Mouse (Mus musculus) liver, postnatal 0 days (tissue): ENCODE data around the gene Stbd1. TPM values are rescaled to one million over a fixed set of nuclear protein-coding genes. Genes with fewer than 3 reads are reported as not detected.

Source experiments
- ATAC-seq: fragments of 200-750 bp; cut with Nextera tagmentation; 2 replicates; pipeline ENCODE4 v1.8.0; 2017; ENCODE audit warnings: mild to moderate bottlenecking, moderate library complexity
- DNase-seq: peaks from one replicate; pipeline ENCODE4 v3.0.0-alpha.2; 2016
- H3K27ac ChIP-seq: fragments of 300-500 bp; sonication (generic); 2 replicates; pipeline ENCODE4 v1.5.1; 2014; ENCODE audit warnings: antibody characterized with exemption, moderate library complexity, mild to moderate bottlenecking, low read depth
- H3K27me3 ChIP-seq: fragments of 300-500 bp; sonication (generic); 2 replicates; pipeline ENCODE4 v1.6.1; 2014; ENCODE audit warnings: low read length, control low read depth, mixed read lengths; ENCODE audit not compliant: insufficient read depth
- H3K36me3 ChIP-seq: fragments of 300-500 bp; sonication (generic); replicated peaks from 2 replicates; pipeline ENCODE4 v1.6.1; 2014; ENCODE audit warnings: mild to moderate bottlenecking, control low read depth, low read length, moderate library complexity, mixed read lengths; ENCODE audit not compliant: insufficient read depth
- H3K4me1 ChIP-seq: fragments of 300-500 bp; sonication (generic); 2 replicates; pipeline ENCODE4 v1.6.1; 2014; ENCODE audit warnings: antibody characterized with exemption, mild to moderate bottlenecking, control low read depth; ENCODE audit not compliant: insufficient read depth
- H3K4me2 ChIP-seq: fragments of 300-500 bp; sonication (generic); 2 replicates; pipeline ENCODE4 v1.6.1; 2014; ENCODE audit warnings: low read depth, mild to moderate bottlenecking, low read length, moderate library complexity, mixed read lengths
- H3K4me3 ChIP-seq: fragments of 300-500 bp; sonication (generic); 2 replicates; pipeline ENCODE4 v1.5.1; 2014; ENCODE audit warnings: low read depth, low read length
- H3K9ac ChIP-seq: fragments of 300-500 bp; sonication (generic); replicated peaks from 2 replicates; pipeline ENCODE4 v1.6.1; 2014; ENCODE audit warnings: mild to moderate bottlenecking, moderate library complexity
- H3K9me3 ChIP-seq: fragments of 300-500 bp; sonication (generic); 2 replicates; pipeline ENCODE4 v1.6.1; 2016; ENCODE audit warnings: mild to moderate bottlenecking, control low read depth, low read length, mixed read lengths
- CTCF ChIP-seq: sonication (generic); IDR thresholded peaks from 2 replicates; pipeline ENCODE4 v1.5.1; 2016; ENCODE audit warnings: antibody characterized with exemption, low read depth
- EP300 ChIP-seq: IDR thresholded peaks from 2 replicates; pipeline ENCODE4 v1.6.1; 2016; ENCODE audit warnings: antibody characterized with exemption, low read depth, mild to moderate bottlenecking
- WGBS: fragments of 180-500 bp; shearing (Covaris S2); extraction: QIAGEN DNeasy Blood & Tissue Kit; methylation state at CpG from one replicate; pipeline ENCODE4 v1.1.7; 2014; ENCODE audit not compliant: insufficient replicate concordance; 5-methylcytosine and 5-hydroxymethylcytosine counted together
- polyA plus RNA-seq: library from polyadenylated mRNA; unstranded; fragments of >200 nt; fragmentation: Nextera tagmentation; extraction: Ambion mirVana; gene quantifications from 2 replicates; pipeline ENCODE4 v1.2.1, GENCODE M21; 2015

The Stbd1 gene
- polyA plus RNA-seq = 41.1 and 45.7 TPM in 2 replicates

GRCm38 (mm10) chr5:92602691-92603690 is at the start of gene Stbd1:
TSS of gene Stbd1 (plus strand) at chr5:92603041.
- peaks cover 8% of the 10 kb centered on the region for H3K4me1 ChIP-seq
- peak within 1 kb of the TSS; percentile 56 for H3K4me3 ChIP-seq
- peak; percentile 75 for DNase-seq
- ATAC-seq = peak; percentile 81
- no peaks in the 10 kb centered on the region for H3K9me3 ChIP-seq
- H3K36me3 ChIP-seq = no peaks in the 10 kb centered on the region
- no peak for TF ChIP-seq CTCF
- no peak for TF ChIP-seq EP300
- H3K4me2 ChIP-seq = peak within 1 kb of the TSS; percentile 83
- peak within 1 kb of the TSS; percentile 75 for H3K9ac ChIP-seq
- H3K27ac ChIP-seq = peak within 1 kb of the TSS; percentile 63
- under 1% methylated on average over 64 of the region's 69 CpGs for WGBS
- 0 out of 2 replicates have a peak, but pooled peaks cover 2% of the 10 kb centered on the region for H3K27me3 ChIP-seq

- no peak overlapping the region for H3K9ac ChIP-seq
- ATAC-seq (no peak), DNase-seq (peak; percentile 28)
- TF ChIP-seq CTCF = peak; percentile 56
- no peak for TF ChIP-seq EP300
- WGBS = 61% methylated on average over 3 of the region's 3 CpGs
- no peaks in the 10 kb centered on the region for H3K27me3 ChIP-seq
- no peak overlapping the region for H3K4me3 ChIP-seq
- no peaks in the 10 kb centered on the region for H3K36me3 ChIP-seq
- H3K4me1 ChIP-seq = no peaks in the 10 kb centered on the region
- no peak overlapping the region for H3K4me2 ChIP-seq
- H3K9me3 ChIP-seq = peaks cover 3% of the 10 kb centered on the region; the same call in 1 of the 2 replicates
- no peak overlapping the region for H3K27ac ChIP-seq
Measured at GRCm38 (mm10) chr5:92553939-92554338, 48.9 kb upstream of the Stbd1 start.

- no peak for DNase-seq
- no peak overlapping the region for H3K9ac ChIP-seq
- H3K4me1 ChIP-seq = no peaks in the 10 kb centered on the region
- H3K4me3 ChIP-seq = no peak overlapping the region
- H3K9me3 ChIP-seq = peaks cover 3% of the 10 kb centered on the region; the same call in 1 of the 2 replicates
- no peak for ATAC-seq
- no peak overlapping the region for H3K27ac ChIP-seq
- H3K27me3 ChIP-seq = no peaks in the 10 kb centered on the region
- no peaks in the 10 kb centered on the region for H3K36me3 ChIP-seq
- TF ChIP-seq CTCF (no peak), EP300 (no peak)
- H3K4me2 ChIP-seq = no peak overlapping the region
- 80% methylated on average over 4 of the region's 4 CpGs for WGBS
Measured at GRCm38 (mm10) chr5:92554443-92554842, 48.4 kb upstream of the Stbd1 start.

GRCm38 (mm10) chr5:92554891-92555511 is 47.8 kb upstream of the Stbd1 start, which contains the start of gene Fam47e:
TSS of gene Fam47e (plus strand) at chr5:92555069.
- no peaks in the 10 kb centered on the region for H3K27me3 ChIP-seq

GRCm38 (mm10) chr5:92555905-92556304 is 46.9 kb upstream of the Stbd1 start:
- H3K27me3 ChIP-seq = no peaks in the 10 kb centered on the region
- H3K9ac ChIP-seq = no peak overlapping the region
- H3K4me3 ChIP-seq = no peak overlapping the region
- WGBS = 82% methylated on average over 1 of the region's 1 CpGs
- DNase-seq = no peak
- no peak overlapping the region for H3K27ac ChIP-seq
- no peak for ATAC-seq
- peaks cover 3% of the 10 kb centered on the region; the same call in 1 of the 2 replicates for H3K9me3 ChIP-seq
- no peaks in the 10 kb centered on the region for H3K4me1 ChIP-seq
- TF ChIP-seq CTCF = no peak
- TF ChIP-seq EP300 = no peak
- no peaks in the 10 kb centered on the region for H3K36me3 ChIP-seq
- H3K4me2 ChIP-seq = no peak overlapping the region

More at GRCm38 (mm10) chr5:92554891-92555511, 47.8 kb upstream of the Stbd1 start, which contains the start of gene Fam47e:
- DNase-seq (no peak), ATAC-seq (no peak)
- Histone ChIP-seq H3K27ac (no peak within 1 kb of the TSS), H3K4me1 (no peaks in the 10 kb centered on the region), H3K36me3 (no peaks in the 10 kb centered on the region), H3K9ac (no peak within 1 kb of the TSS), H3K9me3 (peaks cover 3% of the 10 kb centered on the region; the same call in 1 of the 2 replicates), H3K4me2 (no peak within 1 kb of the TSS), H3K4me3 (no peak within 1 kb of the TSS)
- whole genome bisulfite sequencing = 76% methylated on average over 16 of the region's 16 CpGs
- TF ChIP-seq CTCF = no peak
- no peak for TF ChIP-seq EP300

- H3K9me3 ChIP-seq = peaks cover 3% of the 10 kb centered on the region; the same call in 1 of the 2 replicates
- no peak for DNase-seq
- WGBS = 70% methylated on average over 1 of the region's 1 CpGs
- no peaks in the 10 kb centered on the region for H3K4me1 ChIP-seq
- no peak overlapping the region for H3K9ac ChIP-seq
- H3K4me3 ChIP-seq = no peak overlapping the region
- H3K36me3 ChIP-seq = no peaks in the 10 kb centered on the region
- H3K27me3 ChIP-seq = no peaks in the 10 kb centered on the region
- no peak for TF ChIP-seq EP300
- no peak for TF ChIP-seq CTCF
- H3K27ac ChIP-seq = no peak overlapping the region
- ATAC-seq = no peak
- H3K4me2 ChIP-seq = no peak overlapping the region
Measured at GRCm38 (mm10) chr5:92557508-92557907, 45.3 kb upstream of the Stbd1 start.
